ENCODE assay signal across 12 mouse cellular contexts in the genomic region with DNA sequence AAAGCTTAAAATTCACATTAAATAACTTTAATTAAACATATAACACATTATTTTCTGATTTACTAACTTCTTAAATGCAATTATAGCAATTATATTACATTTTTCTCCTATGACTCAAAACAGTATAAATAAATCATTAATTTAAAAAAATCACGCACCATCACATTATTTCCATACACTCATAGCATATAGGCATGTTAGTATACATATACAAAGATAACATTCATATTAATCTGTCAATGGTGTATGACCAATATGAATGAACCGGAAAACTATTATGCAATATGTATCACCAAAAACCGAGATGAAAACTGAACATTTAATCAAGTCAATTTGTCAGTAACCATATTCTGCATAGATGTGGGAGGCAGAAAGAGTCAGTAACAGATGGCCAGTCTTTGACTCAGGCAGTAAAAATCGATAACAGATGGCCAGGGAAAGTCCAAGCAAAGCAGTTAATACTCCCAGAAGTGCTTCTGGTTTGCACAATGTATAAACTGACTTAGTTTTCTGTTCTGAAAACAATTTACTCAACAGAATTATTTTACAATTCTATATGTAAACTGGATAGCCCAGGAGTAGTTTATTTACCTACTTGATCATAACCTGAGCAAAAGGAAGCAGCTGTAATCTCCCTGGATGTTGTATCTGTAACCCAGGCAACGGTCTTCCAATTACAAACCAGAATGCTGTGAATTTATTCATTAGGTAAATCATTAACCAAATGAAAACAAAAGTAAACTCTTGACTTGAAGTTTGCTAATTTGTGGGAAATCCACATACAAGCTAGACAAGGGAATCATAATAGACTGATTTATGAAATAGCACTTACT.
DNase-seq lines count a peak whose midpoint lies in the region; ATAC-seq and TF ChIP-seq lines count a peak whose summit lies in the region.
"Had no signal": no experiment of that assay in that cellular context is flagged by ENCODE, and none has a peak within 500 bp of the region (broad histone marks: within the 10 kb centered on the region; RNA-seq: fewer than 3 reads in every experiment).

No protein-coding gene starts in this region.

- H3K4me3 ChIP-seq in hindbrain, embryonic 11.5 days (ENCODE audit: low read depth, low read length) = no peak overlapping the region
- H3K4me3 ChIP-seq in hindbrain, embryonic 10.5 days = no peak overlapping the region
- H3K4me3 ChIP-seq in forebrain, postnatal 0 days (ENCODE audit: low read depth, low read length) = no peak overlapping the region
- H3K4me3 ChIP-seq: erythroblast, embryonic 14.5 days had no signal

- DNase-seq in hindbrain, embryonic 11.5 days (ENCODE audit: low spot score) = peak; percentile 18
- DNase-seq in hindbrain, embryonic 10.5 days (ENCODE audit: low spot score) = no peak
- peak; percentile 69 for DNase-seq in brain, adult 2 months (ENCODE audit: low read depth, low spot score)
- DNase-seq in forebrain, postnatal 0 days = peak; percentile 18
- DNase-seq in layer of hippocampus, adult 8-10 months (ENCODE audit: low spot score in 2 of 2) = peak; percentile 55 to 60
- no peak for DNase-seq in lung, postnatal 10 days
- no peak for DNase-seq in spleen, adult 12 weeks (ENCODE audit: low spot score)
- DNase-seq in adrenal gland, adult (ENCODE audit: inconsistent age in 2 of 2, low spot score in 1 of 2) = no peak
- DNase-seq: adrenal gland, adult 2 months; cerebellum, adult 11-12 months; lung, adult 18-20 months had no signal

- no peak overlapping the region for H3K9ac ChIP-seq in hindbrain, embryonic 11.5 days (ENCODE audit: low read depth, low read length)
- no peak overlapping the region for H3K9ac ChIP-seq in forebrain, postnatal 0 days

- H3K27me3 ChIP-seq in hindbrain, embryonic 11.5 days (ENCODE audit: control insufficient read depth, insufficient read depth, low read length) = no peaks in the 10 kb centered on the region
- H3K27me3 ChIP-seq in hindbrain, embryonic 10.5 days (ENCODE audit: insufficient read depth, poor library complexity, severe bottlenecking) = no peaks in the 10 kb centered on the region
- no peaks in the 10 kb centered on the region for H3K27me3 ChIP-seq in forebrain, postnatal 0 days (ENCODE audit: insufficient read depth, low read length)

- TF ChIP-seq CTCF in forebrain, postnatal 0 days (IDR thresholded peaks at IDR 0.05; ENCODE audit: low read depth) = no peak

- 70% methylated on average over 5 of the region's 5 CpGs for WGBS in hindbrain, embryonic 11.5 days
- 70% methylated on average over 5 of the region's 5 CpGs for WGBS in hindbrain, embryonic 10.5 days
- WGBS in forebrain, postnatal 0 days = 53% methylated on average over 5 of the region's 5 CpGs

- no peak overlapping the region for H3K27ac ChIP-seq in hindbrain, embryonic 11.5 days (ENCODE audit: low read depth, low read length)
- H3K27ac ChIP-seq in hindbrain, embryonic 10.5 days = no peak overlapping the region
- no peak overlapping the region for H3K27ac ChIP-seq in forebrain, postnatal 0 days (ENCODE audit: low read depth, low read length)

- ATAC-seq in hindbrain, embryonic 11.5 days (ENCODE audit: low FRiP score) = peak; percentile 89
- 0 out of 2 replicates have a peak, but pooled peaks have one; percentile 48 for ATAC-seq in forebrain, postnatal 0 days

- no peak overlapping the region for H3K4me2 ChIP-seq in hindbrain, embryonic 11.5 days (replicated peaks; ENCODE audit: low read depth, low read length)
- no peak overlapping the region for H3K4me2 ChIP-seq in forebrain, postnatal 0 days (ENCODE audit: low read depth)

- no peaks in the 10 kb centered on the region for H3K4me1 ChIP-seq in hindbrain, embryonic 11.5 days (replicated peaks; ENCODE audit: control insufficient read depth, insufficient read depth, low read length)
- H3K4me1 ChIP-seq in hindbrain, embryonic 10.5 days (replicated peaks) = no peaks in the 10 kb centered on the region
- no peaks in the 10 kb centered on the region for H3K4me1 ChIP-seq in forebrain, postnatal 0 days (ENCODE audit: insufficient read depth)

- no peaks in the 10 kb centered on the region for H3K9me3 ChIP-seq in hindbrain, embryonic 11.5 days (ENCODE audit: control insufficient read depth, low read length)
- no peaks in the 10 kb centered on the region for H3K9me3 ChIP-seq in hindbrain, embryonic 10.5 days
- no peaks in the 10 kb centered on the region for H3K9me3 ChIP-seq in forebrain, postnatal 0 days (ENCODE audit: low read length)

- H3K36me3 ChIP-seq in hindbrain, embryonic 11.5 days (ENCODE audit: control insufficient read depth, insufficient read depth, low read length) = no peaks in the 10 kb centered on the region
- no peaks in the 10 kb centered on the region for H3K36me3 ChIP-seq in hindbrain, embryonic 10.5 days
- no peaks in the 10 kb centered on the region for H3K36me3 ChIP-seq in forebrain, postnatal 0 days (ENCODE audit: insufficient read depth)

Comparison
In these comparisons a context has a peak if more than half of its experiments do, and no peak if none do; other contexts are left out.
1. DNase-seq: peak in hindbrain, embryonic 11.5 days (single experiment), brain, adult 2 months (single experiment), forebrain, postnatal 0 days (single experiment) and layer of hippocampus, adult 8-10 months (2 of 2); none in hindbrain, embryonic 10.5 days (single experiment), lung, postnatal 10 days (single experiment), spleen, adult 12 weeks (single experiment) and adrenal gland, adult (0 of 2).